Mouse (Mus musculus) urinary bladder, adult 2 months (tissue): ENCODE measurements around the gene Taar7d. TPM values are rescaled to one million over a fixed set of nuclear protein-coding genes. Genes with fewer than 3 reads are reported as not detected.
"Not testable (repeated sequence)": the region's sequence is repeated elsewhere in the genome, so short reads cannot be mapped to it uniquely, and the experiment has no call there.

Experiments used
- DNase-seq: peaks from one replicate; pipeline ENCODE4 v3.0.0; 2022; ENCODE audit warnings: low spot score
- polyA plus RNA-seq: library from polyadenylated mRNA; depleted of rRNA; stranded (reverse); fragments of >200 nt; gene quantifications from 2 replicates; pipeline ENCODE4 v1.2.3, GENCODE M21; 2012; rRNA removed

Gene Taar7d
- not detected in 2 replicates for polyA plus RNA-seq

GRCm38 (mm10) chr10:24026922-24027321 is at the start of gene Taar7d:
TSS of gene Taar7d (plus strand) at chr10:24027222.
- DNase-seq = no peak

- DNase-seq = no peak
Measured at GRCm38 (mm10) chr10:23977958-23978357, 49.1 kb upstream of the Taar7d start.

DNA sequence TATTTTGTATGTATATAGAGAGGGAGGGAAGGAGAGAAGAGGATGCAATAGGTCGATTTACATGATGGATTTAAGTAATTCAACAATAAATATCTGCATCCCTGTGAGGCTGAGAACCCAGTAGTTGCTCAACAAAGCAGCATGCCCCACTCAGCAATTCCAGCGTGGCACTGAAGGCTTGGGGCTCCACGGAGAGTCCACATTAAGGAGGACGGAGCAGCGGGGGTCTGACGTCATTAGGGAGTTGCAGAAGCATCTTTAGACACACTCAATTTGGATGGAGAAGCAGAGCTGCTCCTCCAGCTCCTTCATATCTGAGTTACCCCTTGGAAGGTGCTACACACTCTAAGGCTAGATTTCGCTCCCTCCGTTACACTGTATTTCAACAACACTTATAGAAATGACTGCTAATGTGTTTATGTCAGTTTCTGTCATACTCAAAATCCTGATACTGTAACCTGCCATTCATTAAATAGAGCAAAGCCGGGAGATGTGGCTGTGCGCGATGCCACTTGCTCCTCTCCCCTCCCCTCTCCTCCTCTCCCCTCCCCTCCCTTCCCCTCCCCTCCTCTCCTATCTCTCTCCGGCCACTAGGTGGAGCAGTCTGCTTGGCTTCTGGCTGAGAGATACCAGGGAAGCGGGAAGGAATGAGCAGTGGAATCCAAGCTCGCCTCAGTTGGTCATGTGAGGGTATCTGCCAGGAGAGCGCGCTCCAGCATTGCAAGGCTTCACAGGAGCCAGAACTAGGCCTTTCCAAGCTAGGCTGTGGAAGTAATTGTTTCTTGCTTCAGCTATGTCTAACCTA is 47.9 kb upstream of the Taar7d start:
- DNase-seq = peak; percentile 48

DNA sequence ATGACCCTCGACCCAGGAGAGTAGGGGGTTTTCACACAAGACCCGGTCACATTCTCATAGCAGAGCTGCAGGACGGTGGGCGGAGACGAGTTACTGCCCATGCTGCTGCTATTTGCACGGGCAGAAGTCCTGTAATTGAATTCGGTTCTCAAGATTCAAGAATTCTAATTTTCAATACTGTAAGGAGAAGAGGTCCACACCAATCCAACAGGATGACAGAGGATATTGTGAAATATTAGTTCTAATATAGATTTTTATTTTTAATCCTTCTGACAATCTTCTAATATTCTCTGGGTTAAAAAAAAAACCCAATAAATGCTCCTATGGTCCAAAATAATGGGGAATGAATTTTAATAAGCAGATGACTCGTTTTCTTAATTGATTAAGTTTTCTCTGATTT is 41.5 kb upstream of the Taar7d start, which contains the start of gene Taar6:
TSS of gene Taar6 (minus strand) at position 101 of the 400 bp plus-strand sequence.
- DNase-seq = no peak

DNA sequence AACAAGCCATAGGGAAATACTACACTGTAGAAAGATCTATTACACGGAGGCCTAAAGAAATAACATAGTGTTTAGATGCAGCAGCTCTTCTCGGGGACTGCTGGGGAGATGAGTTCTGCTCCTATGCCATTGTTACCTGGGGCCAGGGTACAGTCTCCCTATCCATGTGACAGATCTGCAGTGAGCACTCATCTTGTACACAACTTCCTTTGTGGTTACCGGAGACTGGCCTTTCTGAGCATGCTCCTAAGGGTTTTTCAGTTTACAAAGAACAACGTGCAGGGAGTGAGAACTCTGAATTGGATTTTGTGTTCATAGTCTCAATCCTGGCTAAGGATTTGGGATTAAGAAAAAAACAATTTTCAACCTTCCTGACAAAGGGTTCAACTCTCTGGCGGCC is 40.6 kb upstream of the Taar7d start:
- no peak for DNase-seq

DNA sequence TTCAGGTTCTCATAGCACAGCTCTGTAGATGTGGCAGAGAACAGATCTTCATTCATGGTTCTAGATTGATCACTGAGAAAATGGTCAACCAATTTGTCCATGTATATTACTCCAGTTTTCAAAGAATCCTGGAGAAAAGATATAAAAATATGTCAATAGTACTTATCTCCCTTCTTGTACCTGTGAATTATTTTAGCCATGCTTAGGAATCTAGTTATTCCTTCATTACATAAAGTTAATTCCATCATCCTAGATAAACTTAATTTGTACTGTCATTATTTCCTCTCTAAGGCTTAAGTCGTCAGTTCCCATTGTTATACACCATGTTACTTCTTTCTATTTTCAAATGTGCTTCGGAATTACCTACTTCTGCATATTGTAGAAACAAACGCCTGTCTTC is 33.6 kb upstream of the Taar7d start, which contains the start of gene Taar7a:
TSS of gene Taar7a (minus strand) at position 101 of the 400 bp plus-strand sequence.
- no peak for DNase-seq

DNA sequence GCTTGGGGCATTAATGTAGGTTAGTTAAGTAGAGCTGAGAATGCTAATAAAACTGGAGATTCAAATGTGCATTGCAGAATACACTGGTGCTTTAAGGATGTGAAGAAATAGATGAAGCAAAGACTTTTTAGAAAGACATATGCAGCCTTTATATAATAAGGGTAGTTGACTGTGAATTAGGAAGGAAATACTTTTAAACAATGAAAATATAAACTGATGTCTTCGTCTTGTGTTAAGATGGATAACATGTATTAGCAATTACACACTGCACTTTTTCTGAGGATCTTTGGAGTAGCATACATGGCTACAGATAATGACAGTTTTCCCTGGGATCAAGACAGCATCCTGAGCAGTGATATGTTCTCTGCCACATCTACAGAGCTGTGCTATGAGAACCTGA is 27.4 kb upstream of the Taar7d start, which contains the start of gene Taar7b:
TSS of gene Taar7b (plus strand) at position 301 of the 400 bp plus-strand sequence.
- DNase-seq = no peak

DNA sequence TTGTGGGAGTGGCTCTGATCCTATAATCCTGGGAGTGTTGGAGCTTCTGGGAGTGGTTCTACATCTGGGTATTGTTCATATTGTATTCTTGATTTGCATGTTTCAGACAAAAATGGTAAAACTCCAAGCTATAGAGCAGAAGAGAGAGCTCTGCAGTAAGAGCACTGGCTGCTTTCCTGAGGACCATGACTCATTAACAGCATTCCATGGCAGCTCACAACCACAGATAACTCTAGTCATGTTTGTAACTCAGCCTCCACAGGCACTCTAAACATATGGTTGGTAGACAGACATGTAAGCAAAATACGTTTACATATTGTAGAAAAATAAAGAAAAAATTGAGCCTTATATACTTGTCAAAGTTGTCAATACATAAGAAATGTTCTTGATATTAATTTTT is 20.6 kb upstream of the Taar7d start:
- DNase-seq = no peak

DNA sequence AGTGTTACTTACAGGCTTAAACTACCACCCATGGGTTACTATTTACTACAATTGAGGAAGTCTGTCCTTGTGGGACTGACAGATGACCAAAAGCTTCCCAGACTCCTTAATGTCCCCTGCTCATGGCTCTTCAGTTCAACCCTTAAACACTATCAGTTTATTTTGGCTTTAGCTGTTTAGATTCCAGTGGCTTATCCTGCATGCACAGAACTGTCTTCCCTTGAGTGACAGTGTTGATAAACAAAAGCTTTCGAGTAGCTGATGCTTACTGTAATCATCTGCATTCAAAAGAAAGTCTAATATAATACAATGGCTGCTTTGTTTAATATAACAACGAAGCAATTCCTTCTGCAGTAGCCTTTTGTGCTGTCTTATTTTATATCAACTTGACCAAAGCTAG is 20.0 kb upstream of the Taar7d start:
- DNase-seq = no peak

DNA sequence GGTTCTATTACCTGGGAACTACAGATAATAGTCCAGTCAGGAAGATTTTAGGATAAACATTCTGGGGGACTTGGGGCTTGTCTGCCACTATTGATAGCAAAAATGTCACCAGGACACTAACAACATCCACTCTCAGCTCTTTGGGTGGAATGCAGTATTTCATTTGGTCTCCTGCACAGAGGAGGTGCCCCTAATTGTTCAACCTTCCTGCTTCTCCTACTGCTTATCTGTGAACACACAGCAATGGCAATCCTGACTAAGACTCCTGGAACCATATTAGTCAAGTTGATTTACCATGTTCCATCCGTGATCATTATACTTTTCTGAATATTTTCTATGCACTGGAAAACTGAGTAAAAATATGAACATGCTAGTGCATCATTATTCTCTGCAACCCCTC is 18.9 kb upstream of the Taar7d start:
- no peak for DNase-seq

DNA sequence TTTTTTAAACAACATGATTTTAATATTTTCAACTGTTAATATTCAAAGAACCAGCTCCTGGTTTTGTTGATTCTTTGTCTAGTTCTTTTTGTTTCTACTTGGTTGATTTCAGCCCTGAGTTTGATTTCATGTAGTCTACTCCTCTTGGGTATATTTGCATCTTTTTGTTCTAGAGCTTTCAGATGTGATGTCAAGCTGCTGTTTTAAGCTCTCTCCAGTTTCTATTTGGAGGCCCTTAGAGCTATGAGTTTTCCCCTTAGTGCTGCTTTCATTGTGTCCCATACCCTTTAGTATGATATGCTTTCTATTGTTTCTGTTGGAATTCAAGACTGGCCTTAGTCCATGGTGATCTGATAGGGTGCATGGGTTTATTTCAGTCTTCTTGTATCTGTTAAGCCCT is 4.3 kb downstream of the Taar7d start:
- no peak for DNase-seq

- DNase-seq = no peak
Measured at GRCm38 (mm10) chr10:24037314-24037713, 10.3 kb downstream of the Taar7d start, which contains the start of gene Taar7e. TSS of gene Taar7e (plus strand) at chr10:24037614.

DNA sequence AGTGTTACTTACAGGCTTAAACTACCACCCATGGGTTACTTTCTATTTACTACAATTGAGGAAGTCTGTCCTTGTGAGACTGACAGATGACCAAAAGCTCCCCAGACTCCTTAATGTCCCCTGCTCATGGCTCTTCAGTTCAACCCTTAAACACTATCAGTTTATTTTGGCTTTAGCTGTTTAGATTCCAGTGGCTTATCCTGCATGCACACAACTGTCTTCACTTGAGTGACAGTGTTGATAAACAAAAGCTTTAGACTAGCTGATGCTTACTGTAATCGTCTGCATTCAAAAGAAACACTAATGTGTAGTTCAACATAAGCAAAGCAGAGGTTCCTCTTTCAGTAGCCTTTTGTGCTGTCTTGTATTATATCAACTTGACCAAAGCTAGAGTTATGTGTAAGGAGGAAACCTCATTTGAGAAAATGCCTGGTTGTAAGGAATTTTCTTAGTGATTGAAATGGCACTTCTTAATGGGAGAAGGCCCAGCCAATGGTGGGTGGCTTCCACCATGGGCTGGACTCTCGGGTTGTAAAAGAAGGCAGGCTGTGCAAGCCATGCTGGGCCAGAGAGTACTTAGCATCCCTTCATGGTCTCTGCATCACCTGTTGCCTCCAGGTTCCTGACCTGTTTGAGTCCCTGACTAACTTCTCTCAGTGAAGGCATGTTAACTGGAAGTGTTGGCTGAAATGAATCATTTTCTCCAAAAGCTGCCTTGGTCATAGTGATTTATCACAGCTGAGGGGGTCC is 13.3 kb downstream of the Taar7d start:
- DNase-seq = no peak

- DNase-seq = no peak
Measured at GRCm38 (mm10) chr10:24049210-24049609, 22.2 kb downstream of the Taar7d start, which contains the start of gene Taar7f. TSS of gene Taar7f (plus strand) at chr10:24049510.

DNA sequence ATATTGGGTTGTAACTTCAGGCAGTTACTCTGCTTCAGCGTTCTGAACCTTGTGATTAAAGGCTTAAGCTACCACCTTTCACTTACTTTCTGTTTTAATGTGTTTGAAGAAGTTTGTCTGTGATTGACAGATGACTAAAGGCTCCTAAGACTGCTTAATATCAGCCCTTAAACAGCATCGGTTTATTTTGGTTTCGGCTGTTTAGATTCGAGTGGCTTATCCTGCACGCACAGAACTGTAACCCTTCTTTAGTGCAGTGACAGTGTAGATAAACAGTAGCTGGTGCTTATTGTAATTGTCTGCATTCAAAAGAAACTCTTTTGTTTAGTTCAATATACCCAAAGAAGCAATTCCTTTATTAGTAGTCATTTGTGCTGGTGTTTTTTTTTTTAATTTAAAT is 25.0 kb downstream of the Taar7d start:
- DNase-seq = no peak

DNA sequence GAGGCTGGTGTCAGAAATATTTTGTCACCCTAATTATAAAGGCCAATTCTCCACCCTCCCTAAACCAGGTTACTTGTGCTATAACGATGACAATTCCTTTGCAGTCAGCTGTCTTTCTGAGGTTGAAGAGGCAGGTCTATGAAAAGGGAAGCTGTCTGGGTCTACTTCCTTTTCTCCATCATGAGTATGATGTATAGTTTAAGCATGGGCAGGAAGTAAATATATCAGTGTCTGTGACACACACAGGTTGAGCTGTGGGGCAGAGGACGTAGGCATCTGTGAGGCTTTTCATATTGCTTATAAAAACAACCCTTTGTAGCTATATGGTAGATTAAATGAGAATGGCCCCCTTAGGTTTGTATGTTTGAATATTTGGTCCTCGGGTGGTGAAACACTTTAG is 32.0 kb downstream of the Taar7d start:
- no peak for DNase-seq

DNA sequence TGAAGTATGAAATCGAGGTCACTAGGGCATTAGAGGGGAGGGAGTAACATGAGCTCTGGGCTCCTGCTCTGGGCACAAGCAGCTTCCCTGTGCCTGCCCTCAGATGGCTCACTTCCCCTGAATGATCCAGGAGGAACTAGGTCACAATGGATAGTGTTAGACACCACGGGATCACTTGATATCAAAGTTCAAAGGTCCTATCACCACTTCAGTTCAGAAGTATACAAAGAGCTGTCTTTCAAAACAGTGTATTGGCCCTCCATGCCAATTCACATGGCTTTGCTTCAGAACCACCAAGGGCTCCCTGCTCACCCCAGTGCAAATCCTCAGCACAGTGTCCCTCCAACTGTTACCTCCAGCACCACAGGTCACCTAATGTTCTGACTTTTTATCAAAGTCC is 47.7 kb downstream of the Taar7d start:
- DNase-seq = not testable (repeated sequence)

DNA sequence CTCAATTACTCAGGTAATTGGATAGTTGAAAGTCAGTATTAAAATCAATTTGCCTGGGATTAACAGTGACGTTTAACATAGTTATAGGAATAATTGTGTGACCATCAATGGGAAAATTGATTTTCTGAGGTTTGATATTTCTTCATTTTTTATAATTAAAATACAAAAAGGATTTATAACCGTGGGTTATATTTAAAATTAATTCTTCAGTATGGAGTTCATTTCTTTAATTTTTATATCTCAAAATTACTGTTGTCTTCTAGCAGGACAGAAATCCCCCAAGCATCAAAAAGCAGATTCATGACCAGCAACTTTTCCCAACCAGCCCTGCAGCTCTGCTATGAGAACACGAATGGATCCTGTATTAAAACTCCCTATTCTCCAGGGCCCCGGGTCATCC is 49.2 kb downstream of the Taar7d start, which contains the start of gene Taar8a:
TSS of gene Taar8a (plus strand) at position 301 of the 400 bp plus-strand sequence.
- not testable (repeated sequence) for DNase-seq
